Mouse (Mus musculus) lung, adult 2 months (tissue): ENCODE data around the gene Zbtb20.

Source experiments
- CTCF ChIP-seq: fragments of 200-500 bp; IDR thresholded peaks from 2 replicates; pipeline ENCODE4 v1.5.1; 2011; ENCODE audit warnings: mild to moderate bottlenecking, low read length, control low read depth; ENCODE audit not compliant: insufficient read depth
- POLR2A ChIP-seq: fragments of 200-500 bp; IDR thresholded peaks from 2 replicates; pipeline ENCODE4 v1.6.1; 2011; ENCODE audit warnings: low read depth, mild to moderate bottlenecking, control low read depth, low read length, borderline replicate concordance; ENCODE audit errors: extremely low read depth

DNA sequence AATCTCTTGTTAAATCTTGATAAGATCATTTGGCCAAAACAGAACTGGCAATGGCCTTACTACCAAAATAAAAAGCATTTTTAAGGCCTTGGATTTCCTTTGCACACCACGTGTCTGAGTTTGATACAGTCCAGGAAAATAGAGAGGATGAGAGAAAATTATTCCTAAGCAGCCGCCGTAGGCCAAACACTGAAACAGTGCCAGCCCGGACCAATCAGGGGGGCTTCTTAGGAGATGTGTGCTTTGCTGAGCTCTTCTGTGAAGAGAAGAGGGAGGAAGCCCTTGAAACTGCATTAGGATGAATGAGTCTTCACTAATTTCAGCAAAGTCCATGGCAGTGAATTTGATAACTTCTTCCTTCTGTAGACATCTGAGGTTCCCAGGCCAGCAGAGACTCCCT lies 635.9 kb downstream of the Zbtb20 start:
- TF ChIP-seq CTCF (no peak), POLR2A (no peak)
